Mouse (Mus musculus) lung, postnatal 4 days (tissue): ENCODE results near the gene Gm5168.
"Not testable (repeated sequence)": the region's sequence is repeated elsewhere in the genome, so short reads cannot be mapped to it uniquely, and the experiment has no call there.

Experiments used
- DNase-seq, 2 experiments: peaks; one replicate each; pipeline ENCODE4 v3.0.0; 2021

Gene Gm5168

GRCm38 (mm10) chrX:26050941-26051340 lies at the start of gene Gm5168:
Gm5168 (minus strand) TSS chrX:26051041.
- not testable (repeated sequence) for DNase-seq
